Mouse (Mus musculus) embryonic facial prominence, embryonic 13.5 days (tissue): ENCODE measurements around the gene Gm20909. TPM values are rescaled to one million over a fixed set of nuclear protein-coding genes. Genes with fewer than 3 reads are reported as not detected.
"Not testable (repeated sequence)": the region's sequence is repeated elsewhere in the genome, so short reads cannot be mapped to it uniquely, and the experiment has no call there.

ENCODE experiments used
- ATAC-seq: fragments of 200-750 bp; cut with Nextera tagmentation; 2 replicates; pipeline ENCODE4 v1.8.0; 2017; ENCODE audit warnings: low read depth; ENCODE audit not compliant: insufficient number of reproducible peaks, insufficient read depth, low FRiP score, low TSS enrichment
- H3K27ac ChIP-seq: fragments of 300-500 bp; sonication (generic); 2 replicates; pipeline ENCODE4 v1.5.1; 2015; ENCODE audit warnings: moderate library complexity, mild to moderate bottlenecking, inconsistent platforms
- H3K27me3 ChIP-seq: fragments of 300-500 bp; sonication (generic); 2 replicates; pipeline ENCODE4 v1.6.1; 2015; ENCODE audit warnings: mild to moderate bottlenecking, inconsistent platforms
- H3K36me3 ChIP-seq: fragments of 300-500 bp; sonication (generic); 2 replicates; pipeline ENCODE4 v1.6.1; 2015; ENCODE audit warnings: mild to moderate bottlenecking, inconsistent platforms
- H3K4me1 ChIP-seq: fragments of 300-500 bp; sonication (generic); 2 replicates; pipeline ENCODE4 v1.6.1; 2015; ENCODE audit warnings: inconsistent platforms
- H3K4me2 ChIP-seq: fragments of 300-500 bp; sonication (generic); 2 replicates; pipeline ENCODE4 v1.6.1; 2015; ENCODE audit warnings: moderate library complexity, mild to moderate bottlenecking, inconsistent platforms
- H3K4me3 ChIP-seq: fragments of 300-500 bp; sonication (generic); 2 replicates; pipeline ENCODE4 v1.5.1; 2015; ENCODE audit warnings: mild to moderate bottlenecking, inconsistent platforms
- H3K9ac ChIP-seq: fragments of 300-500 bp; sonication (generic); 2 replicates; pipeline ENCODE4 v1.6.1; 2015; ENCODE audit warnings: mild to moderate bottlenecking, inconsistent platforms
- H3K9me3 ChIP-seq: fragments of 300-500 bp; sonication (generic); 2 replicates; pipeline ENCODE4 v1.6.1; 2016; ENCODE audit warnings: inconsistent platforms
- WGBS: fragments of 180-500 bp; shearing (Covaris S2); methylation state at CpG from one replicate; pipeline ENCODE4 v1.1.7; 2015; ENCODE audit warnings: mixed read lengths; 5-methylcytosine and 5-hydroxymethylcytosine counted together
- polyA plus RNA-seq: library from polyadenylated mRNA; unstranded; fragments of >200 nt; fragmentation: Nextera tagmentation; extraction: Ambion mirVana; gene quantifications from 2 replicates; pipeline ENCODE4 v1.2.1, GENCODE M21; 2015

The Gm20909 gene
- not detected in 2 replicates for polyA plus RNA-seq

- not testable (repeated sequence) for H3K4me2 ChIP-seq, H3K4me3 ChIP-seq, H3K27ac ChIP-seq, ATAC-seq, H3K27me3 ChIP-seq, H3K9ac ChIP-seq, H3K9me3 ChIP-seq, H3K36me3 ChIP-seq, H3K4me1 ChIP-seq
- no CpG with 5 or more reads among the region's 4 CpGs for WGBS
Measured at GRCm38 (mm10) chrY:21164270-21164669, at the start of gene Gm20909. Gene Gm20909 (plus strand): TSS chrY:21164570.

Other genes starting within 250 kb of the Gm20909 start
- not detected in 2 replicates for gene Gm29866, start 170.9 kb upstream of the Gm20909 start, polyA plus RNA-seq
- gene Gm20865, start 77.0 kb downstream of the Gm20909 start, polyA plus RNA-seq: not detected in 2 replicates